Mouse (Mus musculus) frontal cortex, adult (tissue): ENCODE data around the gene Dnal1.
"Not testable (repeated sequence)": the region's sequence is repeated elsewhere in the genome, so short reads cannot be mapped to it uniquely, and the experiment has no call there.

ENCODE experiments used
- ATAC-seq: cut with Nextera tagmentation; 2 replicates; pipeline ENCODE4 v1.9.2; 2017; ENCODE audit warnings: mild to moderate bottlenecking, moderate library complexity, mixed read lengths; ENCODE audit not compliant: low TSS enrichment

Dnal1 gene

DNA sequence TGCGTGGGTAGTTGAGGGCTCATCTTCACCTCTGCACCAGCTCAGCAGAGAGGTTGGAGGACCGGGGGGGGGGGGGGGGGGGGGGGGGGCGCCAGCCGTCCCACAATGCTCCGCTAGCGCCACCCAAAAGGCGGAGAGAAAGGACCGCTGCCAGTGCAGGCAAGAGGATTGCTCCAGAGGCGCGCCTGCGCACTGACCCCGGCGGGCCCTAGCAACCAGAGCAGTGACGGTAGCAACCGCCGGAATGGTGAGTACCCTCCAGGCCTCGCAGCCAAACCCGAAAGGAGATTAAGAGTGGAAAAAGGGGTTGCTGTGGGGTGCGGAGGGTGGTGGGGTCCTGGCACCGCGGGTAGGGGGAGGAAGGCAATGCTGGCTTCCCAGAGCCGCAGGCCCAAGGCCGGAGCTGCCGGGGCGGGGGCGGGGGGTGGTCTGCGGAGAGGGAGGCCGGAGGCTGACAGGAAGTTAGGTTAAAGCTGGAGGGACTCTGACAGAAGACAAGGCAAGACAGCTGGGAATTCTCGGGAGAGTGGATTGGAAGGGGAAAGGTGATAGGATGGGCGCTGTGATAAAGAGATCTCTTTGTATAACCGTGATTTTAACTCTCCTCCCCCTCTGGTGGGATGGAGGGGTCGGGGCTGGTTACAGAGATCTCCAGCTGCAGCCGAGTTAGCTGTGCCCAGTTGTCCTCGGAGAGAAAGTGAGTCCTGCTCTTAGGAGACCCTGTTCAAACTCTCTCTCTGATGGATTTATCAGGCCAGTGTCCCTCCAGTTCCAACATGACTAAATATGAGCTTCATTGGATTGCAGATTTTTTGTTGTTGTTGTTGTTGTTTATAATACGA lies at the start of gene Dnal1:
Gene Dnal1, plus strand, starts transcription at position 214 of the 842 bp plus-strand sequence.
- peak; percentile 99 for ATAC-seq

DNA sequence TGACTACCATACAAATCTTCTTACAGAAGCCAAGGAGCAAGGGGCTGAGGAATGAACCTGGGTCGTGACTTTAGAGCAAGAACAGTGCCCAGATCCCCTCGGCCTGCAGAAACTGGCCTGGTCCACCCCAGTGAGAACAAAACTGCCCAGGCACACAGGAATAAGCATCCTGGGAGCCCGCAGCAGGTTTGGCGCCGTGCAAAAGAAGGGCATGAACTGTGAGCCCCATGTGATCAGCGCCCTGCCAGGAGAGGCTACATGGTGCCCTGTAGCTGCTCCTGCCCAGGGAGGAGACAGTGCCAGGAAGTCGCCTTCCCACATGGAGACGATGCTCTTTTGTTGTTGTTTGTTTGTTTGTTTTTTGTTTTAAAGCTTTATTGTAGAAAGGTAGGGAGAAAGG lies 49.5 kb upstream of the Dnal1 start:
- no peak for ATAC-seq

DNA sequence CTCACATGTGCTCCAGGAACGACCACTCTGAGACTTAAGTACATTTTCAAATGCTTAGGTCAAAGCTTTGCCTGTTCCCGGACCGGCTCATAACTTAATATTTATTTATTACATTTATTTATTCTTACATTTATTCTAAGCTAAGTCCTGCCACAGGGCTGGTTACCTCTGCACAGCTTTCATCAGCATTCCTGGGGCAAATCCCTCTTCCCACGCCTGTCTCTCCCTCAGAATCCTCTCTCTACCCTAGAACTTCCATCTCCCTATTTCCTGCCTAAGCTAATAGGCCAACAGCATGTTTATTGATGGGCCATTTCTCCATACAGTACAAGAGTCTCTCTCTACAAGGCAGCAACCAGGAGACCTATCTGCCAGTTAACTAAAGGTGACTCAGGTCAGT lies 46.4 kb upstream of the Dnal1 start:
- ATAC-seq = no peak

DNA sequence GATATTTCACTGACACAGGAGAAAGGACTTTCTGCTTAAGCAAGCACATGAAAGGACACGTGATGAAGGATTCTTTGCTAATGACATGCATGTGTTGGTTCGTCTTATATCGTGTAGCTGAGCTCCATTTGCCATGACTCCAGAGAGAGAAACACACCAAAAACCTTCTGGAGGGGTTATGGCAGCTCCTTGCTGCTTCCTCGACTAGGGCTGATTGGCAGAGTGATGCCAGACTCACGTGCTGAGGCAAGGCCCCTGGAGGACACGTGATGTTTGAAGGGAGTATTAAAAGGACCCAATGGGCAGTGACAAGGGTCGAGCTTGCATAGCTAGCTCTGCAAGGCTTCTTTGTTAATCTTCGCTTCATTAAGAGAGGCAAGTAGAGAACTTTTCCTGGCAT lies 45.9 kb upstream of the Dnal1 start:
- no peak for ATAC-seq

DNA sequence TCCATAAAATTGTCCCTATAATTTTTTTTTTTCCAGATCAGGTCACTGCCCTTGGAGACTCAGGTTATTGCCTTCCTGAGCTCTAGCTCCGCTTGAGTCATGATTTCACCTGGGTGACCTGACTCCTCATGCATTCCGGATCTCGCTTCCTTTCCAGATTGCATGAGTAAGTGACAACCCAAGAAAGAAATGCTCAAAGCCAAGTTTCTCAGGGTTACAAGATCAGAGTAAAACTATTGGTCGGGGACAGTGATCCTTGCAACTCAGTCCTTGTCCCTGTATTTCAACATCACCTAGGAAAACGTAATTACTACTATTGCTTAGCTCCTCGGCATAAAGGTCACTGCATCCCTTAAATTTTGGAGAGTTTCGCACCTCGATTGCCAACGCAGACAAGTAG lies 45.2 kb upstream of the Dnal1 start, which contains the start of gene Acot5:
Gene Acot5, plus strand, starts transcription at position 340 of the 400 bp plus-strand sequence.
- no peak for ATAC-seq

DNA sequence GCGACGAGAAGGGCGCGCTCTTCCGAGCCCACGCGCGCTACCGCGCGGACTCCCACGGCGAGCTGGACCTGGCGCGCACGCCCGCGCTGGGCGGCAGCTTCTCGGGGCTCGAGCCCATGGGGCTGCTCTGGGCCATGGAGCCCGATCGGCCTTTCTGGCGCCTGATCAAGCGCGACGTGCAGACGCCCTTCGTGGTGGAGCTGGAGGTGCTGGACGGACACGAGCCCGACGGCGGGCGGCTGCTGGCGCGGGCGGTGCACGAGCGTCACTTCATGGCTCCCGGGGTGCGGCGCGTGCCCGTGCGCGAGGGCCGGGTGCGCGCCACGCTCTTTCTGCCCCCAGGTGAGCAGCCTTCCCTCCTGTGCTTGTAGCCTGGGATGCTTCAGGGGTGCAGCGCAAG lies 44.6 kb upstream of the Dnal1 start:
- peak; percentile 35; the same call in 1 of the 2 replicates for ATAC-seq

DNA sequence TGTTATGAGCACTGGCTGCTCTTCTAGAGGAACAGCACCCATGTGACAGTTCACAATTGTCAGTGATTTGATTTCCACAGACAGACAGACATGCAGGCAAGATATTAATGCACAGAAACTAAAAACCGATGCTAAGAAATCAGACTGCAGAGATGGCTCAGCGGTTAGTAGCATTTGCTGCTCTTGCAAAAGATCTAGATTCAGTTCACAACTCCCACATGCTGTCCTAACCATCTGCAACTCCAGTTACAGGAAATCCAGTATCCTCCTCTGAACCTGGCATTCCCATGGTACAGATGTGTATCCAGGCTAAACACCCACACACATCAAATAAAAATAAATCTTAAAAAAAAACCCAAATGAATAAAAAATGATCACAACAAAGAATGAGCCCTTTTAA lies 42.5 kb upstream of the Dnal1 start:
- peak; percentile 93 for ATAC-seq

DNA sequence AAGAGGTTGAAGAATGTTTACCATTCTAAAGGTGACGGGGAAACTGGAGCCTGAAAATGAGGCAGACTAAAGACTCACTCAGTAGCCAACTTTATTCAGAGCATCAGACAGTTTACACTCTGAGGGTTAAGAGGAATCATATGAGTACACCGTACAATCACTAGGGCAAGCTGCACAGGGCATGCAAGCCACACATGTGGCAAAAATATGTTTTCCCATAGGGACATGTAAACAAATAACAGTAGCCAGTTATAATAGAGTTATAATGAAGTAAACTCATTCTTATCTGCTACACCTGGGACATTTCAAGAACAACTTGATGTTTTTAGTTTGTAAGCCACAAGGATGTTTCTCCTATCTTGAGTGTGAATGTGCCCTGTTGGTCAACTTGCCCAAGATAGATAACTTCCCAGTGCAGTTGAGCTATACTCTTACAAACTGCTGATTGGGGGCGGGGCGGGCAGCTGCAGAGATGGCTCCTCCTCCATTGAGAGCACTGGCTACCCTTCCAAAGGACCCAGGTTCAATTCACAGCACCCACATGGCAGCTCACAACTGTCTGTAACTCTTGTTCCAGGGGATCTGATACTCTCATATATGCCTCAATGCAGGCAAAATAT lies 36.7 kb upstream of the Dnal1 start:
- ATAC-seq = no peak

DNA sequence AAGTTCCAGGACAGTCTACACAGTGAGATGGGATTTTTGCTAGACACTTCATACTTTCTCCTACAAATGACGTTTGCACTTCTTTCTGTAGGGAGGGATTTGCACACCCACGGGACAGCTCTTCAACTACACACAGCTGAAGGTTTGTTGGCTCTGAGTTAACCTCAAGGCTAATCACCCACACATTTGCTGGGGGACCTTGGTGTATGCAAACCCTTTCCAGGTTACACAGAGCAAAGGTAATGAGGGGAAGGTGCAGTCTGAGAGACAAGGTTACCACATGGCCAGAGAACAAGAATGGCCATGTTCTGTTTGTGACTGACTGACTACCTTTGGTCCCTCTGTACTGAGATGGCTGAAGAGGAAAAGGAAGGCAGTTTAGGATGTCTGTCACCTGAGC lies 30.3 kb upstream of the Dnal1 start:
- no peak for ATAC-seq

DNA sequence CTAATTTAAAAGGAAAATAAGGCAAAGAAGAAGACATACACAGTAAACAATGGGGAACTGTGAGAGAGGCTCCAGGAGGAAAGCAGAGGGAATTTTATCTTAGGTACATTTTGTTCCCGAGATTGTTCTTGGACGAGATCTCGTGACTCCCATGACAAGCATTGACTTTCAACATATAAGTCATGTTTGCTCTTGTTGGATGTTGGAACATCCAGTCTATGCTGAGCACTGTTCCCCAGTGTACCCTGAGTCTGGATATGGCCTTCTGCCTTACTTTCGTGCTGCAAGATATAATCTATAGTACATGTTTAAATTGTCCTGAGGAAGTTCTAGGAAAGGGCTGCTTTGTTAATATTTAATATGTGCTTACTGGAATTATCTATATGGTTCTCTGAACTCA lies 29.6 kb upstream of the Dnal1 start:
- no peak for ATAC-seq

DNA sequence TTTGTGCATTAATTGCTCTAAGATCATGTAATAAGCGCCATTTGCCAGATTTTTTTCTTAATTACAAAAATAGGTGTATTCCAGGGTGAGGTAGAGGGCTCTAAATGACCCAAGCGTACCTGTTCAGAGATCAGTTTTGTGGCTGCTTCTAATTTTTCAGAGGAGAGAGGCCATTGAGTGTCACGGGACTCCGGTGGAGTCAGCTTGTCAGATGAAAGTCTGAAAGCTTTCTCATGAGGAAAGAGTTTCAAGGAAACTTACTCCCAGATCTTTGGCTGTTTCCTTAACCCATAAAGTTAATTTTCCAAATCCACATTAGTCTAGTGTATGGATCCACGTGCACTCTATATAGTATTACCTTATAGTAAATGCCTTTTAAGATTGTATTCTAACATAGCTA lies 19.5 kb upstream of the Dnal1 start:
- not testable (repeated sequence) for ATAC-seq

DNA sequence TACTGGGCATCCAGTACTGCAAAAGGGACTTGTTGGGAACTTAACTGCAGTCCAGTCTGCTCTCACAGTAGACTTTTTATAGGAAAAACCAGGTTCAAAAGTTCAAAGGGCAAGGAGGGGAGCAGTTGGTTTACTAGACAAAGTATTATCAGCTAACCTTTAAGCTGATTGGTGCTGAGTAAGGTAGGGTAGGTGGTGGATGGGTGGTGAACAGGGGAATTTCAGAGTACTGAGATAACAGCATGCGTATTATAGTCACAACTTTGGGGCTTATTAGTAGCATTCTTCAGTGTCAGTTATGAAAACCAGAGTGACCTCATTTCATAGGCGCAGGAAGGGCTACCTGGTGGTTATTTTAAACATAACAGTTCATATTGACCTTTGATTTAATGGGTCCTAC lies 14.6 kb upstream of the Dnal1 start:
- ATAC-seq = no peak

DNA sequence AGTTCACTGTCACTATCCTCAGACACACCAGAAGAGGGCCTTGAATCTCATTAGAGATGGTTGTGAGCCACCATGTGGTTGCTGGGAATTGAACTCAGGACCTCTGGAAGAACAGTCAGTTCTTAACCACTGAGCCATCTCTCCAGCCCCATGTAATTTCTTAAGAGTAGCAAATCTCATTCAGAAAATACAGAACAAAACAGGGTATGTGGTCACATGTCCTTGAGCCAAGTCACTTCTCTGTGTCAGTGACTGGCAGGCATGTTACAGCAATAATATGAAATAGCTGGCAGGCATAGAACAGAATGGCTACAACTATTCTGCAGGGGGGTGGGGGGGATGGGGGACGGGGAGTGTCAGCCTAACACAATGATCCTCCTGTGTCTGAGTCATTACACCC lies 14.1 kb upstream of the Dnal1 start:
- no peak for ATAC-seq

DNA sequence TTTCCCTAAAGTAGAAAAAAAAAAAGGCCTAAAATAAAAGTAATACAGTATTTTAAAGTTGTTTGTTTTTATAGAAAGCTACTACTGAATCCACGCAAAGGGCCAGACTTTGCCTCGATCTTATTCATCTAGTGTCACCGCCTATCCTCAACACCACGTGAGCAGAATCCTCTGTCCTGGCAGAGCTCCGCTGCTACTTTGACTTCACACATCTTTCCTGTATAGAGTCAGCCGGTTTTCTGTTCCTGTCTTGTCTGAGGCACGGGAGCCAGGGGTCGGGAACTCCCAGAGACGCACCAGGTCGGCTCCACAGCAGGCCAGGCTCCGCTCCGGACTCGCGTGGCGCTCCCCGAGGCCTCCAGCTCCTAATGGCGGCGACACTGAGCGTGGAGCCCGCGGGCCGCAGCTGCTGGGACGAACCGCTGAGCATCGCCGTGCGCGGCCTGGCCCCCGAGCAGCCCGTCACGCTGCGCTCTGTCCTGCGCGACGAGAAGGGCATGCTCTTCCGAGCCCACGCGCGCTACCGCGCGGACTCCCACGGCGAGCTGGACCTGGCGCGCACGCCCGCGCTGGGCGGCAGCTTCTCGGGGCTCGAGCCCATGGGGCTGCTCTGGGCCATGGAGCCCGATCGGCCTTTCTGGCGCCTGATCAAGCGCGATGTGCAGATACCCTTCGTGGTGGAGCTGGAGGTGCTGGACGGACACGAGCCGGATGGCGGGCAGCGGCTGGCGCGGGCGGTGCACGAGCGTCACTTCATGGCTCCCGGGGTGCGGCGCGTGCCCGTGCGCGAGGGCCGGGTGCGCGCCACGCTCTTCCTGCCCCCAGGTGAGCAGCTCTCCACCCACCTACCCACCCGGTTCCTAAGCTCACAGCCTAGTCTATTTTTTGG lies 13.3 kb upstream of the Dnal1 start, which contains the start of gene Acot6:
Gene Acot6, plus strand, starts transcription at position 51 of the 889 bp plus-strand sequence.
- ATAC-seq = peak; percentile 83

DNA sequence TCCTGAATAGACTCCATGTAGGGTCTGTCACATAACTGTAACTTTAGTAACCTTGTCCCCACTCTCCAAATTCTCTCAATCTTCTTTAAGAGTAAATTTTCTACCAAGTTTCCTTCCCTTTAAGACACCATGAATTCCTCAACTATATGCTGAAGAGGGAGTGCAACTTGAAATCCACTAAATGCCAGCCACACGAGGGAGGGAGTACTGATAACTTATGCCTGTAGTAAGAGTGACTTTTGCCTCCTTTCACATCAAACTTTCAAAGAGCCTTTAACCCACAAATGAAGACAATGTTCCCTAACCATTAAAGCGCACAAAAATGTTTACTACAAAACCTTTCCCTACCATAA lies 12.7 kb upstream of the Dnal1 start:
- peak; percentile 53; the same call in 1 of the 2 replicates for ATAC-seq

DNA sequence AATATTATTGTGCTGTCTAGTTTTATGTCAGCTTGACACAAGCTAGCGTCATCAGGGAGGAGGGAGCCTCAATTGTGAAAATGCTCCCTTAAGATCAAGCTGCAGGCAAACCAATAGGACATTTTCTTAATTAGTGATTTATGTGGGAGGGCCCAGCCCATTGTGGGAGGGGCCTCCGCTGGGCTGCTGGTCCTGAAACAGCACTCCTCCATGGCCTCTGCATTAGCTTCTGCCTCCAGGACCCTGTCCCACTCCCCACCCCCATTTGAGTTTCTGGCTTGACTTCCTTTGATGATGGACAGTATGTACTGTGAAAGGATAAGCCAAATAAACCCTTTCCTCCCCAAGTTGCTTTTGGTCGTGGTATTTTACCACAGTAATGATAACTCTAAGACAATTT lies 7.2 kb upstream of the Dnal1 start:
- no peak for ATAC-seq

DNA sequence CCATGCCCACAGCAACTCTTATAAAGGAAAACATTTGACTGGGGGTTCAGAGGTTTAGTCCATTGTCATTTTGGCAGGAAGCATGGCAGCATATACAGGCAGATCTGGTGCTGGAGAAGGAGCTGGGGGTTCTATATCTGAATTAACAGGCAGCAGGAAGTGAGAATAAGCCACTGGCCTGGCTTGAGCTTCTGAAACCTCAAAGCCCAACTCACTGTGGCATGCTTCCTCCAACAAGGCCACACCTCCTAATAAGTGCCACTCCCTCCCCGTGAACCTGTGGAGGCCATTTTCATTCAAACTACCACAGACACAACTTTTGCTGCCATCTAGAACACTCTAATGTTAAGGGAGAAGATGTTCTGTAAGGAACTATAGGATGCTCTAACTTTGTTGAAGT lies 6.5 kb upstream of the Dnal1 start:
- no peak for ATAC-seq

DNA sequence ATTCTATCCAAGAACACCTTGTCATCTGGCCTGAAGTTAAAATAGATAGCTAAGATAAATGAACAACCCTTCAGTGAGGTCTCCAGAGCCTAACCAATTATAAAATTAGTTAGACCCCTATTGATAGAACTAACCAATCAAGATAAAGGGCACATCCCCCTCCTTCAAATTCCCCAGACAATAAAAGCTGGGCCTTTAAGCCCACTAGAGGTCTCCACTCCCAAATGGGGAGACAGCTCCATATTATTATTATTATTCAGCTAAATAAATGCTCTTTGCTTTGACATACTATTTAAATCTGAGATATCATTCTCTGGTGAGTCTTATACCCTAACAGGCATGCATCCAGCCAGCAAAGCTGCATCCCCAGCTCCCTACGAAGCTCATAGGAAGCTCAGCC lies 4.2 kb upstream of the Dnal1 start:
- no peak for ATAC-seq

DNA sequence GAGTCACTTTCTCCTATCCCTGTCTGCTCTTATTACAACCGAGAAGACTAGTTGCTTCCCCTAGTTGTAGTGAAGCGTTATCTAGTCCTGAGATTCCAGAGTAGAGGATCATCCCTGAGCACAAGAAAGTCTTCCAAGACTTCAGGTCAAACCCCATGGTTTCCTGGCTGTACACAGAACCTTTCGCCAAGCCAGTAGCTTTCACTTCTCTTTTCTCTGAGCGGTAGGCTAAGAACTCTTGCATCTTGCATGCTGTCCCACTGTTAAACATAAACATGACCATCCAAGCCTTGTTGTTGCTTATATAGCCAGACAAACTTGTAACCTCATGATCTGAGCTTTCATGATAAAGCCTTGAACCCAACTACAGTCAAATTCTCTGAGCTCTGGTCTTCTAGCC lies 3.4 kb upstream of the Dnal1 start:
- no peak for ATAC-seq

DNA sequence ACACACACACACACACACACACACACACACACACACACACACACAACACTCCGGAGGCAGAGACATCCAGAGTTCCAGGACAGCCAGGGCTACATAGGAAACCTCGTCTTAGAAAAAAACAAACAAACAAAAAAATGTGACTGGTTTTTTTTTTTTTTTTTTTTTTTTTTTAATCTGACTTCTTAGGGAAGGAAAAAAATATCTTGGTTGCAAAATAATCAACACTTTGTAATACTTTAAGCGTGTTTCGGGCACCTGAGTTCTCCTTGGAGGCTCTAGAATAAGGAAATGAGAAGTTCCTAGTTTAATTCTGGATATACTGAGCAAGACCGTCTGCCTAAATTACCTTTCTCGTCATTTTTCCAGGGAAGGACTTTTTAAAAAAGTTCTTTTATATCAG lies 490 bp upstream of the Dnal1 start:
- no peak for ATAC-seq

DNA sequence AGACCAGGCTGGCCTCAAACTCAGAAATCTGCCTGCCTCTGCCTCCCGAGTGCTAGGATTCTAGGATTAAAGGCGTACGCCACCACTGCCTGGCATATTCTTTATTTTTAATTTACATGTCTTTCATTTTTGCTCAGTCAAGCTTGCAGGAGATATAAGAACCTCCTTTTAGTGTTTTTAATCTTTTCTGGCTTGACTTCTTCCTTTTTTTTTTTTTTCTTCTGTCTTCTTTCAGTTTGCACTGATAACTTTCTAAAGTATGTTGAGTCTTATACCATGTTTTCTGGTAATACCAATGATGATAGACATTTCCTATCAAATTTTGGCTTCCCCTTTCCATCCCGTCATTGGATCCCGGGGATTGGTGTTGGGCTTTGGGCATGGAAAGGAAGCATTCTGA lies 5.4 kb downstream of the Dnal1 start:
- no peak for ATAC-seq

DNA sequence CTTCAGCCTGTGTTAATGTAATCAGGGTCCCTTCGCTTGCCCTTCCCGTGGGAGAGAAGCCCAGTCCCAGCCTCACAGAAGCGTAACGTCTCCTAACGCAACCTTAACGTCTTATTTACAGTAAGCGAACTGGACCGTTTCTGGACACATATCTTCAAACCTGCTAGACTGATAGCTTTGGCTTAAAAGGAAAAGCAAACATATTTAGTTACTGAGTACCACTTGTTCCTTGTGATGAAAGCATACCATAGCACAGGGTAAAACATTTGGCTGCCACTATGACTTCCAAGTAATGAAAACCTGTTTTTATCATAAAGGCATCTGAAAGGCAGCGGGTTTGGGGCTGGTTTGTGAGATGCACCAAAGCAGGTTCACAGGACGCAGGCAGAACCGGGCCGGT lies 11.7 kb downstream of the Dnal1 start:
- ATAC-seq = no peak
